Mouse (Mus musculus): ENCODE data around the gene Dgkz. TPM values are rescaled to one million over a fixed set of nuclear protein-coding genes. Genes with fewer than 3 reads are reported as not detected.

Dgkz gene
- 28.7 and 33.6 TPM in 2 replicates for polyA plus RNA-seq (2015; fragmentation: Nextera tagmentation; extraction: Ambion mirVana)

DNA sequence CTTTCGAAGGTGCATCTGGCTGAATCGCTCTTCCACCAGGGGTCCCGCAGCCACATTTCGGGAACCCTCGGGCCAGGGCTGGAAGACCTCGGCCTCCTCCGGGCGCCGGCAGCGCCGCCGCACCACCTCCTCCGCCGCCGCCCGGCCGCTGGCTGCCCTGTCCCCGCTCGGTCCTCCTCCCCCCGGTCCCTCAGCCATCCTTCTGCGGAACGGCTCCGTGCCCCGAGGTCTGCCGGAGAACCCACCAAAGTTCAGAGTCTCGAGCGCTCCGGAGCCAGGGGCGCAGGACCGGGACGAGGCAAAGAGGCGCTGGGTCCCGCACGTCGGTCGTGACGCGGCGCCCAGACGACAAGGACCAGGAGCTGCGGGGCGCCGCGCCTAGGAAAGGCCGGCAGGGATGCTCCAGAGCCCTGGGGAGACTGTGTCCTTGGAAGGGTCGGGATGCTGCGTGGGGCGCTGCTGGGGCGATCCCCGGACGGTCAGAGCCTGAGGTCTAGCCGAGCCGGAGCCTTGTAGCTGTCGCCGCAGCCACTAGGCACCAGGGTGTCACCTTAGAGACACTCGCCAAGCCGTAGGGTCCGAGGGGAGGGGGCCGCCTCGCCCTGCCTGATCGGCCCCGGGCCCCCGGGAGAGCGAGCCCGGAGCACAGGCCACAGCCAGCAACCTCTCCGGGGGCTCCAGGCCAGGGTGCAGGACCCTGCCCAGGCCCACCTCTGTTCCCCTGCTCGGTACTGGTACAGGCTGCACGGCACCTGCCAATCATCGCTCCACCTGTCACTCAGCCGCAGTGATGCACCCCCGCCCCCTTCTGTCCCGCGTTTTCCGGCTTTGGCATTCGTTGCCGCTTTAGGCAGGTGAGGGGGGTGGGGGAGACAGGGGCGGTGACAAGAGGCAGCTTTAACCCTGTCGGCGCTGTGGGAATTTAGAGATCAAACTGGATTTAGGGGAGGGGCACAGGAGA, at the start of gene Dgkz:
Dgkz (minus strand) TSS at position 284 of the 961 bp plus-strand sequence.
- H3K36me3 ChIP-seq (ENCODE audit: control insufficient read depth, insufficient read depth) = no peaks in the 10 kb centered on the region
- WGBS = under 1% methylated on average over 75 of the region's 79 CpGs
- peak within 1 kb of the TSS; percentile 42 for H3K4me3 ChIP-seq (replicated peaks; ENCODE audit: low read length)
- no peaks in the 10 kb centered on the region for H3K9me3 ChIP-seq (ENCODE audit: control insufficient read depth, low read length)
- peak within 1 kb of the TSS; percentile 53 for H3K9ac ChIP-seq (replicated peaks; ENCODE audit: low read depth, low read length)
- H3K27ac ChIP-seq (ENCODE audit: low read length) = no peak within 1 kb of the TSS
- H3K27me3 ChIP-seq (replicated peaks; ENCODE audit: control insufficient read depth, insufficient read depth, low read length) = peaks cover 22% of the 10 kb centered on the region
- H3K4me1 ChIP-seq (replicated peaks; ENCODE audit: control insufficient read depth, insufficient read depth, low read length) = peaks cover 38% of the 10 kb centered on the region
- peak; percentile 41 for ATAC-seq
- H3K4me2 ChIP-seq (ENCODE audit: low read length) = peak within 1 kb of the TSS; percentile 56

DNA sequence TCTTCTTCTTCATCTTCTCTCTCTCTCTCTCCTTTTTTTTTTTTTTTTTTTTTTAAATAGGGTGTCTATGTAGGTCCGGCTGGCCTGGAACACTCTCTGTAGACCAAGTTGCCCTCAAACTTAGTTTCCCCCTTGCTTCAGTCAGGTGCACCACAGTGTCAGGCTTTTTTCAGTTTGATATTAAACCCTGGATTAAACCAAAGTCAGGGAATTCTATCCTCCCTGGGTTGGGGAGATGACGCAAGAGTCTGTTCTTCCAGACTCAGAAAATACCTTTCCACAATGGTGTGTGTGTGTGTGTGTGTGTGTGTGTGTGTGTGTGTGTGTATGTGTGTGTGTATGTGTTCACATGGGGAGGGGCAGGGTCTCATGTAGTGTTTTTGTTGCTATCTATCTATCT, 49.5 kb upstream of the Dgkz start:
- Histone ChIP-seq H3K27me3 (replicated peaks; ENCODE audit: control insufficient read depth, insufficient read depth, low read length) (peaks cover 2% of the 10 kb centered on the region; the same call in 1 of the 2 replicates), H3K9me3 (ENCODE audit: control insufficient read depth, low read length) (no peaks in the 10 kb centered on the region), H3K36me3 (ENCODE audit: control insufficient read depth, insufficient read depth) (no peaks in the 10 kb centered on the region), H3K4me1 (replicated peaks; ENCODE audit: control insufficient read depth, insufficient read depth, low read length) (peaks cover 9% of the 10 kb centered on the region), H3K4me3 (replicated peaks; ENCODE audit: low read length) (no peak overlapping the region), H3K4me2 (ENCODE audit: low read length) (no peak overlapping the region), H3K9ac (replicated peaks; ENCODE audit: low read depth, low read length) (no peak overlapping the region), H3K27ac (ENCODE audit: low read length) (no peak overlapping the region)
- no peak for ATAC-seq
- 98% methylated on average over 2 of the region's 2 CpGs for WGBS

DNA sequence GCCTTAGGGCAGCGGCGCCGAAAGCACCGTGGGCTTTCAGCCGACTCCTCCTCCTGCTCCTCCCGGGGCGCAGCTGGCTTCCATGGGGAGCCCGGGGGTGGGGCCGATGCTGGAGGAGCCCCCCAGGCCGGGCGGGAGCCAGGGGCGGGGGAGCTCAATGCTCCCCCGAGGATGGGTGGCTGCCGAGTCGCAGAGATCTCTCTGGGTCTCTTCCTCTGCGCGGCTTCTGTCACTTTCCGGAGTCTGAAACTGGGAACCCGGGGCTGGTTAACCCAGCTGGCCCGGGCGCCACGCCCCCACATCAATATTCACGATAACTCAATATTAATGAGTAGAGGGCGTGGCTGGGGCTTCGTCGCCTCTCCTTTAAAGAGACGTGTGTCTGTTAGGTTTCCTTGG, 48.6 kb upstream of the Dgkz start, which contains the start of gene Creb3l1:
Creb3l1 (minus strand) TSS at position 229 of the 399 bp plus-strand sequence.
- WGBS = under 1% methylated on average over 21 of the region's 27 CpGs

DNA sequence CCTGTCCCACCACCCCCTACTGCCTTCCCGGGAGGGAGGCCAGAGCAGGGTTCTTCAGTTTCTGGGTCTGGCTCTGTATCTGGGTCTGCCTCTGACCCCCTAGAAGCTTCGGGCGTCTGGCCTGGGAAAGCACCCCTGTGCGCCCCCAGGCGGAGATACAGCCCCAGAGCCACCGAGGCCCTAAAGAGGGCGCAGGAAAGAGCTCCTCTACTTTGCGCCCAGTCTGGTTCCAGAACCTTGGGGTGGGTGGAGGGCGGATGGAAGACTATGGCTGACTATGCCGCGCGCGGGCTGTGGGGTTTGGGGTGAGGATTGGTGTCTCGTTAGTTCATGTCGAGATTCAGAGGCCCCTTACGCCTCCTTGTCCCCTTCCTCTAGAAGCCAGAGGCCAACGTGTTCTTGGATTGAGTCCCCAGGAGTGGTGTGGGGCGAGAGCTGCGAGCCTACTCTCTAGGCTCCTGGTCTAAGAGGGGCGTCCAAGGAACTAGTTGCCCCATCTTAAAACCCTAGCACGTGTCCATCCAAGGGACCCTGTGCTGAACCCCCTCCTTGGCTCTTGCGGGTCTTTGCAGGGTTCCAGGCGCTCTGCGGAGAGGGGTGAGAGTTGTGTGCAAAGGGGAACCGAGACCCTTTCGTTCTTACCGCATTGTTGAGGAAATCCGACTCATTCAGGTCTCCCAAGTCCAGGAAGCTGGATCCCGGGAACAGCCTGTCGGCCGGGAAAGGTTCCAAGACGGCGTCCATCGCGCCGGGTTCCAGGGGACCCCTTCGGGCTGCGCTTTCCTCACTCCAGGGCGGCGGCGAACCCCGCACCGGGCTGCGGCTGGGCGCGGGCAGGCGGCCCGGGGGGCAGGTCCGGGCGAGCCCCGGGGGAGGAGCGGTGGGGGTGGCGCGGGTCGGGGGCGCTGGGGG, 48.0 kb upstream of the Dgkz start:
- Histone ChIP-seq H3K36me3 (ENCODE audit: control insufficient read depth, insufficient read depth) (no peaks in the 10 kb centered on the region), H3K27me3 (replicated peaks; ENCODE audit: control insufficient read depth, insufficient read depth, low read length) (peaks cover 2% of the 10 kb centered on the region; the same call in 1 of the 2 replicates), H3K9me3 (ENCODE audit: control insufficient read depth, low read length) (no peaks in the 10 kb centered on the region), H3K4me1 (replicated peaks; ENCODE audit: control insufficient read depth, insufficient read depth, low read length) (peaks cover 9% of the 10 kb centered on the region), H3K9ac (replicated peaks; ENCODE audit: low read depth, low read length) (peak overlapping the region; percentile 67), H3K27ac (ENCODE audit: low read length) (no peak overlapping the region), H3K4me3 (replicated peaks; ENCODE audit: low read length) (peak overlapping the region; percentile 68), H3K4me2 (ENCODE audit: low read length) (peak overlapping the region; percentile 80)
- WGBS = 5% methylated on average over 54 of the region's 56 CpGs
- peak; percentile 24 for ATAC-seq

More for the DNA sequence above, 48.6 kb upstream of the Dgkz start, which contains the start of gene Creb3l1:
- Histone ChIP-seq H3K36me3 (ENCODE audit: control insufficient read depth, insufficient read depth) (no peaks in the 10 kb centered on the region), H3K4me3 (replicated peaks; ENCODE audit: low read length) (peak within 1 kb of the TSS; percentile 68), H3K4me2 (ENCODE audit: low read length) (peak within 1 kb of the TSS; percentile 80), H3K9me3 (ENCODE audit: control insufficient read depth, low read length) (no peaks in the 10 kb centered on the region), H3K27me3 (replicated peaks; ENCODE audit: control insufficient read depth, insufficient read depth, low read length) (peaks cover 2% of the 10 kb centered on the region; the same call in 1 of the 2 replicates), H3K27ac (ENCODE audit: low read length) (no peak within 1 kb of the TSS), H3K9ac (replicated peaks; ENCODE audit: low read depth, low read length) (peak within 1 kb of the TSS; percentile 67), H3K4me1 (replicated peaks; ENCODE audit: control insufficient read depth, insufficient read depth, low read length) (peaks cover 9% of the 10 kb centered on the region)
- ATAC-seq = peak; percentile 80

DNA sequence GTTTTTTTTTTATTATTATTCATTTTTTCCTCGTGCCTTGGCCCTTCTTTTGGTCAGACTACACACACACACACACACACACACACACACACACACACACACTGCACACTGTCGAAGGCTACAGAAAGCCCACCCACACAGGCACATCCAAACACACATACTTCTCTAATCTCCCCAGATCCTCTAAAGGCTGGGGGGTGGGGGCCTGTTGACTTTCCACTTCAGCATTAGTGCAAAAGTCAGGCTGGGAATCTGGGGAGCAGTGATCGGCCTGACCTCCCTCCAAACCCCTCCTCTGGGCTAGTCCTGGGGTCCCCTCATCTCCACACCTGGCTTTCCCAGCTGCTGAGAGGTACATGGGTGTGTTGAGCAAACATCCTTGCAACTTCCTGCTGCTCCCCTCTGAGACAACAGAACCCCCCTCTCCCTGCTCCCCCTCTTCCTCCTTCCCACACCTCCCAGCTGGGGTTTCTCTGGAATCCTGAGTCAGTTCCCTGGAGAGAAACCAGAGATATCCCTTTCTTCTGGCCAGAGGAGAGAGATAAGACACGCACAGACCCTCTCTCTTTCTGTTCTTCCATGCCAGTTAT, 45.1 kb upstream of the Dgkz start:
- peaks cover 9% of the 10 kb centered on the region for H3K4me1 ChIP-seq (replicated peaks; ENCODE audit: control insufficient read depth, insufficient read depth, low read length)
- no peak for ATAC-seq
- no peak overlapping the region for H3K27ac ChIP-seq (ENCODE audit: low read length)
- no peaks in the 10 kb centered on the region for H3K36me3 ChIP-seq (ENCODE audit: control insufficient read depth, insufficient read depth)
- peaks cover 2% of the 10 kb centered on the region; the same call in 1 of the 2 replicates for H3K27me3 ChIP-seq (replicated peaks; ENCODE audit: control insufficient read depth, insufficient read depth, low read length)
- no peak overlapping the region for H3K4me3 ChIP-seq (replicated peaks; ENCODE audit: low read length)
- no peaks in the 10 kb centered on the region for H3K9me3 ChIP-seq (ENCODE audit: control insufficient read depth, low read length)
- WGBS = 66% methylated on average over 4 of the region's 4 CpGs
- no peak overlapping the region for H3K4me2 ChIP-seq (ENCODE audit: low read length)
- H3K9ac ChIP-seq (replicated peaks; ENCODE audit: low read depth, low read length) = no peak overlapping the region

DNA sequence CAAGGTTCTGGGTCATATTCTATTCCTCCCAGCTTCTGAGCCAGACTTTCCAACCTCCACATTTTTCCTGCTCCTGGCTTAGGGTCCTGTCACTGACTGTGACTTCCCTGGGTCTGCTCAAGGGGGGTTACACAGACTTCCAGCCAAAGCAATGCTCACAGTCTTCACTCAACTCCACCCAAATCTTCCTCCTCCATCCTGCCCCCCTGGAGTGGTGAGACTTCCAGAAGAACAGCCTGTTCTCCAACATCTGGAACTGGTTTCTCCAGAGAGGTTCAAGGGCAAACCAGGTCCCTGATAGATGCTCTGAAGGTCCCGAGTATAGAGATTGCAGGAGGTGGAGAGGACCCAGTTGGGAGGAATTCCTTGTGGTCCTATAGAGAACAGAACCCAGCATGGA, 41.8 kb upstream of the Dgkz start:
- Histone ChIP-seq H3K4me1 (replicated peaks; ENCODE audit: control insufficient read depth, insufficient read depth, low read length) (no peaks in the 10 kb centered on the region), H3K9me3 (ENCODE audit: control insufficient read depth, low read length) (no peaks in the 10 kb centered on the region), H3K27me3 (replicated peaks; ENCODE audit: control insufficient read depth, insufficient read depth, low read length) (0 out of 2 replicates have a peak, but pooled peaks cover 2% of the 10 kb centered on the region), H3K27ac (ENCODE audit: low read length) (no peak overlapping the region), H3K4me2 (ENCODE audit: low read length) (no peak overlapping the region), H3K9ac (replicated peaks; ENCODE audit: low read depth, low read length) (no peak overlapping the region), H3K36me3 (ENCODE audit: control insufficient read depth, insufficient read depth) (no peaks in the 10 kb centered on the region), H3K4me3 (replicated peaks; ENCODE audit: low read length) (no peak overlapping the region)
- WGBS = 85% methylated on average over 1 of the region's 1 CpGs
- ATAC-seq = no peak

DNA sequence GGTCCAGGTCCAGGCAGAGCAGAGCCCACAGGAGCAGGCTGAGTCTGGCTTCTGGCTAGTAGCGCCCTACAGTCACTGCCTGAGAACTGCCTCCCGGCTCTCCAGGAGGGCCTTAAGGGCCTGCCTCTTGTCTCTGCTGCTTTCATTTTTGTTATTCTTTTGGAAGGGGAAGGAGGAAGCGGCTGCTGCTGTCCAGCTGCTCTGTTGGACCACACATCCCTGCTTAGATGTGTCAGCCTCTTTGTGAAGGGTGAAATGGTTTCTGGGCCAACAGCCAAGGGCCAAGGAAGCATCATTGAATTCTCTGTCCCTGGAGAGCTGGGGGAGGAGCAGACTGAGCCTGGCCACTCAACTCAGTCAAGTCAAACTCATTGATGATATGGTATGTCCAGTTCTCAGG, 41.3 kb upstream of the Dgkz start:
- Histone ChIP-seq H3K27ac (ENCODE audit: low read length) (no peak overlapping the region), H3K4me3 (replicated peaks; ENCODE audit: low read length) (no peak overlapping the region), H3K9ac (replicated peaks; ENCODE audit: low read depth, low read length) (no peak overlapping the region), H3K9me3 (ENCODE audit: control insufficient read depth, low read length) (no peaks in the 10 kb centered on the region), H3K4me1 (replicated peaks; ENCODE audit: control insufficient read depth, insufficient read depth, low read length) (no peaks in the 10 kb centered on the region), H3K4me2 (ENCODE audit: low read length) (no peak overlapping the region), H3K36me3 (ENCODE audit: control insufficient read depth, insufficient read depth) (no peaks in the 10 kb centered on the region), H3K27me3 (replicated peaks; ENCODE audit: control insufficient read depth, insufficient read depth, low read length) (0 out of 2 replicates have a peak, but pooled peaks cover 2% of the 10 kb centered on the region)
- ATAC-seq = no peak
- WGBS = 48% methylated on average over 3 of the region's 3 CpGs

DNA sequence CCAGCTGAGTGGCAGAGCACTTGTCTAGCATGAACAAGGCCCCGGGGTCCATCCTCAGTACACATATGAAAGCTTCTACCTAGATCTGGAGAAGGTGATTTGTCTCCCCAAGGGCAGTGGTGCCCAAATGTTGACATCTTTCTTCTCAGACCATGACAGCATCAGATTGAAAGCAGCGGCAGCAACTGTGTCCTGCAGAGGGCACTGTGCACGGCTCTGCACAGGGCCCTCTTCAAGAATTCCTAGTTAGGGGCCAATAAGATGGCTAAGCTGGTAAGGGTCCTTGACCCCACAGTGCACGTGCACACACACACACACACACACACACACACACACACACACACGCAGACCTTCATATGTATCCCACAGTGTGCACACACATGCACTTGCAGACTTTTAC, 39.2 kb upstream of the Dgkz start:
- H3K9ac ChIP-seq (replicated peaks; ENCODE audit: low read depth, low read length) = no peak overlapping the region
- no peaks in the 10 kb centered on the region for H3K36me3 ChIP-seq (ENCODE audit: control insufficient read depth, insufficient read depth)
- ATAC-seq = no peak
- no peak overlapping the region for H3K4me2 ChIP-seq (ENCODE audit: low read length)
- H3K4me3 ChIP-seq (replicated peaks; ENCODE audit: low read length) = no peak overlapping the region
- H3K9me3 ChIP-seq (ENCODE audit: control insufficient read depth, low read length) = no peaks in the 10 kb centered on the region
- H3K27ac ChIP-seq (ENCODE audit: low read length) = no peak overlapping the region
- H3K27me3 ChIP-seq (replicated peaks; ENCODE audit: control insufficient read depth, insufficient read depth, low read length) = no peaks in the 10 kb centered on the region
- WGBS = 84% methylated on average over 5 of the region's 5 CpGs
- no peaks in the 10 kb centered on the region for H3K4me1 ChIP-seq (replicated peaks; ENCODE audit: control insufficient read depth, insufficient read depth, low read length)

Data from forebrain, embryonic 16.5 days (tissue).